Mouse (Mus musculus) limb, embryonic 10.5 days (tissue): ENCODE measurements around the gene Mef2b. TPM values are rescaled to one million over a fixed set of nuclear protein-coding genes. Genes with fewer than 3 reads are reported as not detected.

Source experiments
- DNase-seq: peaks from one replicate; pipeline ENCODE4 v3.0.0-alpha.2; 2017; ENCODE audit warnings: low spot score
- H3K27ac ChIP-seq: fragments of 300-500 bp; sonication (generic); 2 replicates; pipeline ENCODE4 v1.5.1; 2016; ENCODE audit warnings: mild to moderate bottlenecking
- H3K27me3 ChIP-seq: fragments of 300-500 bp; sonication (generic); 2 replicates; pipeline ENCODE4 v1.6.1; 2016; ENCODE audit warnings: low read depth, mild to moderate bottlenecking; ENCODE audit not compliant: poor library complexity, severe bottlenecking
- H3K36me3 ChIP-seq: fragments of 300-500 bp; sonication (generic); 2 replicates; pipeline ENCODE4 v1.6.1; 2016; ENCODE audit warnings: mild to moderate bottlenecking, moderate library complexity
- H3K4me1 ChIP-seq: fragments of 300-500 bp; sonication (generic); 2 replicates; pipeline ENCODE4 v1.6.1; 2016
- H3K4me3 ChIP-seq: fragments of 300-500 bp; sonication (generic); 2 replicates; pipeline ENCODE4 v1.5.1; 2016; ENCODE audit warnings: mild to moderate bottlenecking, moderate library complexity
- H3K9me3 ChIP-seq: fragments of 300-500 bp; sonication (generic); replicated peaks from 2 replicates; pipeline ENCODE4 v1.6.1; 2016; ENCODE audit warnings: mild to moderate bottlenecking
- WGBS: fragments of 180-500 bp; shearing (Covaris S2); methylation state at CpG from one replicate; pipeline ENCODE4 v1.1.7; 2016; 5-methylcytosine and 5-hydroxymethylcytosine counted together
- polyA plus RNA-seq: library from polyadenylated mRNA; unstranded; fragments of >200 nt; fragmentation: Nextera tagmentation; extraction: Ambion mirVana; gene quantifications from 2 replicates; pipeline ENCODE4 v1.2.1, GENCODE M21; 2016

Gene Mef2b
- polyA plus RNA-seq, 1 experiment from 2014 or later = 0.29 TPM

GRCm38 (mm10) chr8:70139981-70140380 is 470 bp downstream of the Mef2b start:
- no peaks in the 10 kb centered on the region for H3K9me3 ChIP-seq
- H3K27me3 ChIP-seq = no peaks in the 10 kb centered on the region
- peak overlapping the region; percentile 89 for H3K4me3 ChIP-seq
- no peak for DNase-seq
- H3K36me3 ChIP-seq = peaks cover 62% of the 10 kb centered on the region
- H3K27ac ChIP-seq = peak overlapping the region; percentile 89
- WGBS = 16% methylated on average over 9 of the region's 9 CpGs
- peaks cover 20% of the 10 kb centered on the region for H3K4me1 ChIP-seq

DNA sequence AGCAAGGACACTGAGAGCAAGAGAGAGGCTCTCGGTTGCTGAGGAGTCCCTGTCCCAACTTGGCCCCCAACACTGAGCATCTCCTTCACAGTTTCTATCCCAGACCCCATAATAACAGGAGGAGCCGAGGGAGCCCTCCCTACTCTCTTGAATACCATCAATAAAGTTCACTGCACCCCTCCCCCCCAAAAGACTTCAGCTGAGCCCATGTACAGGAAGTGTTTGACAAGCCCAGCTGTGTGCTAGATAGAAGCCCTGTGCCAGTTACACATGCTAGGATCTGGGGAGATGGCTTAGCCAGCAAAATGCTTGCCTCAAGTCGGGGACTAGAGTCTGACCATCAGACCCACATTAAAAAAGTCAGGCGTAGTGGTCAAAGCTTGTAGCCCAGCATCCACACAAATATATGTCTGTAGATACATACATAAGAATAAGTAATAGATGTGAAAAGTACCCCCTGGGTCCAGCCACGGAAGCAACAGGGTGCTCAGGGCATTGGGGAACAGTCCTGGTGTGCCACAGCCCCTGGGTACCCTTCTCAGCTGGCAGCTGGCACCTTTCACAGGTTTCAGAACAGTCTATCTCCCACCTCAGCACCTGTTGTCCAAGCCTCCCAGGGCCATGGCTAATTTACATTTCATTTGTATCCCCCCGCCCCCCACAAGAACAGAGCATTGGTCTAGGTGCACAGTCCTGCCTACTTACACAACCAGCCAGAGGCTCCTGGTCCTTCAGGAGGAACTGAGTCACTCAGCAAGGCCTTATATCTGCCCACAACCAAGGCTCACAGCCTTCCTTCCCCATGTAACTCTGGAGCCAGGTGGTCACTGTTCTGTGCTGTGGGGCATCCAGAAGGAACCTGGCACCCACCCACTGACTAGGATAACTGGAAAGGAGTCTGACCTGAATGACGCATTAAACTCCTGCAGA is 8.4 kb downstream of the Mef2b start:
- Histone ChIP-seq H3K27ac (no peak overlapping the region), H3K36me3 (peaks cover 45% of the 10 kb centered on the region), H3K4me1 (peaks cover 17% of the 10 kb centered on the region), H3K9me3 (no peaks in the 10 kb centered on the region), H3K27me3 (peaks cover 28% of the 10 kb centered on the region), H3K4me3 (no peak overlapping the region)
- no peak for DNase-seq
- 89% methylated on average over 7 of the region's 7 CpGs for WGBS

DNA sequence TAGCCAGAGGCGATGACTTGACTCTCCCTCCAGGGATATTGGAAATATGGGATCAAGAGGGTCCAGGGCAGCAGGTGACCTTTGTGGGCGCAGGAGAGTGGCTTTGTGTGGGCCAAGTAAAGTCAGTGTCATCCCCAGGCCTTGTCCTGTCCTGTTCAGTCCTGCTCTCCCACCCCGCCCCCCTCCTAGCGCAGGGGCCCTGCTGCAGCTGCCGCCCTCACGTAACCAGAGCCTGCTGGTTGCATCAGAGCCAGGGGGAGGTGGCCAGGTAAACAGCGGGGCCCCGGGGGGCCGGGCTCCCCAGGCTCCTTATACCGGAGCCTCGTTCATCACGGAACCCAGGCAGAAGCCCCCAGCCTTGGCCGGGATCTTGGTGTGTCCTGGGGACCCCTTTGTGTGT is 10.6 kb downstream of the Mef2b start:
- Histone ChIP-seq H3K27me3 (peaks cover 36% of the 10 kb centered on the region), H3K4me1 (peaks cover 17% of the 10 kb centered on the region), H3K27ac (no peak overlapping the region), H3K9me3 (no peaks in the 10 kb centered on the region), H3K36me3 (peaks cover 24% of the 10 kb centered on the region), H3K4me3 (no peak overlapping the region)
- 14% methylated on average over 13 of the region's 13 CpGs for WGBS
- DNase-seq = peak; percentile 54

GRCm38 (mm10) chr8:70152537-70153257 is 13.2 kb downstream of the Mef2b start:
- Histone ChIP-seq H3K4me1 (peaks cover 17% of the 10 kb centered on the region), H3K4me3 (peak overlapping the region; percentile 35; the same call in 1 of the 2 replicates), H3K27ac (no peak overlapping the region), H3K27me3 (peaks cover 54% of the 10 kb centered on the region), H3K36me3 (no peaks in the 10 kb centered on the region), H3K9me3 (no peaks in the 10 kb centered on the region)
- 10% methylated on average over 19 of the region's 22 CpGs for WGBS
- DNase-seq = peak; percentile 83

DNA sequence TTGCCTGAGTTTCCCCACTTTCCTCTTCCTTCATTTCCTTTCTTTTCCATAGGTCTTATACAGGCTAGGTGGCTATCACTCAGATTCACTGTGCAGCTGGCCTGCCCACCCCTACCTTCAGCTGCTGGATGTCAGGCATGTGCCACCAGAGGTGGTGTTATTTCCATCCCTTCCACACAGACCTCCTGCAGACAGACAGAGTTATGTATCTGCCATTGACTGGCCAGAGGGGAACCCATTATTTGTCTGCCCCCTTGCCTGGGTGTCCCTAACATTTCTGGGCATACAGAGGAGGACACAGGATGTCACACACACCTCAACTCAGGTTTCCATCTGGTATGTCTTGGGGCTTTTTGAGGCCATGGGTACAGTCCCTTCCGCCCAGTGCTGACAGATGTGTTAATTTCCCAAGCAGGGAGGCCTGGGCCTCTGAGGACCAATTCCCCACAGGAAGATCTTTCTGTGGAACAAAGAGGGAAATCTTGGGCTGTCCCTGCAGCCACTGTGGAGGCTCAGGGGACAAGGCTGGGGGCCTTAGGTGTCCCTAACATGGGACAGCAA is 17.8 kb downstream of the Mef2b start:
- 85% methylated on average over 1 of the region's 1 CpGs for WGBS
- Histone ChIP-seq H3K4me1 (peaks cover 23% of the 10 kb centered on the region), H3K27me3 (peaks cover 37% of the 10 kb centered on the region), H3K27ac (no peak overlapping the region), H3K9me3 (no peaks in the 10 kb centered on the region), H3K4me3 (no peak overlapping the region), H3K36me3 (no peaks in the 10 kb centered on the region)
- DNase-seq = no peak

GRCm38 (mm10) chr8:70158069-70158853 is 18.8 kb downstream of the Mef2b start:
- peak; percentile 89 for DNase-seq

GRCm38 (mm10) chr8:70159211-70159610 is 19.7 kb downstream of the Mef2b start:
- DNase-seq = no peak
- no peaks in the 10 kb centered on the region for H3K36me3 ChIP-seq
- WGBS = 88% methylated on average over 4 of the region's 4 CpGs

More at GRCm38 (mm10) chr8:70158069-70158853, 18.8 kb downstream of the Mef2b start:
- peaks cover 17% of the 10 kb centered on the region for H3K4me1 ChIP-seq
- peak overlapping the region; percentile 69 for H3K27ac ChIP-seq
- no peaks in the 10 kb centered on the region for H3K36me3 ChIP-seq
- 13% methylated on average over 40 of the region's 40 CpGs for WGBS
- H3K27me3 ChIP-seq = peaks cover 32% of the 10 kb centered on the region
- no peaks in the 10 kb centered on the region for H3K9me3 ChIP-seq
- peak overlapping the region; percentile 54 for H3K4me3 ChIP-seq

DNA sequence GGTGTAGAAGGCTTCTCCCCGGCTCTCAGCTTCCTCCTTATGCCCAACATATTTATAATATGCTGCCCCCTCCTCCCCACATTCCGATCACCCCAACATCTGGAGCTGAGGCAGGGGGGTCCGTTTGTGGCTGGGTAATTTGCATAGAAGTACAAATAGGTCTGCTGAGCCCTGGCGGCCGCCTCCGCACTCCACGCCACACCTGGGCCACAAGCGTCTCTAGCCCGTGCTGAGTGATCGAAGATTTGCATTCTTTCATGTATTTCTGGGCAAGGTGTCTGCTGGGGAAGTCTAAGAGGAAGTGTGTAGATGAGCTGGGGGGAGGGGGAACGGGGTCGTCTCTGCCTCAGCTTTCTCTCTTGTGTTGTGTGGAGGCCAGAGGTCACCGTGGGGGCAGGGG is 20.5 kb downstream of the Mef2b start:
- H3K27me3 ChIP-seq = peaks cover 43% of the 10 kb centered on the region

More at GRCm38 (mm10) chr8:70159211-70159610, 19.7 kb downstream of the Mef2b start:
- H3K27me3 ChIP-seq = peaks cover 35% of the 10 kb centered on the region
- H3K4me1 ChIP-seq = peaks cover 17% of the 10 kb centered on the region
- H3K9me3 ChIP-seq = no peaks in the 10 kb centered on the region
- peak overlapping the region; percentile 54; the same call in 1 of the 2 replicates for H3K4me3 ChIP-seq
- no peak overlapping the region for H3K27ac ChIP-seq

GRCm38 (mm10) chr8:70163316-70163715 is 23.8 kb downstream of the Mef2b start:
- Histone ChIP-seq H3K36me3 (no peaks in the 10 kb centered on the region), H3K27ac (no peak overlapping the region), H3K4me1 (peaks cover 29% of the 10 kb centered on the region), H3K4me3 (no peak overlapping the region), H3K9me3 (no peaks in the 10 kb centered on the region), H3K27me3 (peaks cover 49% of the 10 kb centered on the region)
- 93% methylated on average over 3 of the region's 3 CpGs for WGBS
- DNase-seq = no peak

More for the DNA sequence above, 20.5 kb downstream of the Mef2b start:
- WGBS = 70% methylated on average over 13 of the region's 13 CpGs
- no peak for DNase-seq
- no peak overlapping the region for H3K27ac ChIP-seq
- H3K4me3 ChIP-seq = no peak overlapping the region
- H3K9me3 ChIP-seq = no peaks in the 10 kb centered on the region
- H3K36me3 ChIP-seq = no peaks in the 10 kb centered on the region
- peaks cover 17% of the 10 kb centered on the region for H3K4me1 ChIP-seq

DNA sequence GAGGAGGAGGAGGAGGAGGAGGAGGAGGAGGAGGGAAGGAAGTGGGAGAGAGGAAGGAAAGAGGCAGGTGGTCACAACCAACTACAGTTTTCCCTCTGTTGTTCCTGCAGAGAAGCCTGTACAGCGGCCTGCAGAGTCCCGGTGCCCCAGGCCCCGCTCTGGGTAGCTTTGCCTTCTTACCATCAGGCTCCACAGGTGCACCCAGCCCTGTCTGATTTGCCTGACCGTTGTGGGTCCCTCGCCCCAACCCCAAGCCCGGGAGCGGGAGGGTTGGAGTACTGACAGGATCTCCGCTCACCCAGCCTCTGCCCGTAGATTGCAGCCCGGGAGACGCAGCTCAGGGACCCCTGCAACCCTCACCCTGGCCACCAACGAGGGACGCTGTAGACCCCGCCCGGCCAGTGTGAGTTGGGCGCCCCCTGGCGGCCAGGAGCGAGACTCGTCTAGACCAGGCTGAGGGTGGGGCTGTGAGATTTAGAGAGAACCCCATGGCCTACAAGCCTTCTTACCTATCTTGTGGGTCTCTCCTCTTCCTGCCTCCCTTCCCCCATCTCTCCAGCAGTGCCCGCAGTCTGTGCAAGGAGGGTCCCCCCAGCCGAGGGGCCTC is 27.1 kb downstream of the Mef2b start:
- Histone ChIP-seq H3K27me3 (peaks cover 41% of the 10 kb centered on the region), H3K4me1 (peaks cover 18% of the 10 kb centered on the region), H3K27ac (peak overlapping the region; percentile 50), H3K9me3 (no peaks in the 10 kb centered on the region), H3K4me3 (peak overlapping the region; percentile 37), H3K36me3 (no peaks in the 10 kb centered on the region)
- peak; percentile 95 for DNase-seq
- WGBS = 3% methylated on average over 21 of the region's 21 CpGs

DNA sequence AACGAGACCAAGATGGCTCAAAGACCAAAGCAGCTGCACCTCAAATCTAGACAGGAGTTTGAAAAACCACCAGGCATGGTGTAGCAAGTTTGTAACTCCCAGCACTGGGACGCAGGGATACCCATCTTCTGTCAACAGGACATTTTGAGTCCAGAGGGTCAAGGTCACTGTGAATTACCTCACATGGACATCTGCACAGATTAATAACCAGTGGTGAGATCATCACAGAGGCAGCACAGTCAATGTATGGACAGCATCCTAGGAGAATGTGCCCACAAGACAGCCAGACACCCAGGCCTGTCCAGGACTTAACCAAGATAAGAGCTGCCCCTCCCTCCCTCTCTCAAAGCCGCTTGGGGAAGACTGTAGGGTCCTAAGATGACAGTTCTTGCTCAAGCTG is 30.6 kb downstream of the Mef2b start:
- Histone ChIP-seq H3K27ac (no peak overlapping the region), H3K9me3 (no peaks in the 10 kb centered on the region)
- WGBS = 84% methylated on average over 3 of the region's 3 CpGs

GRCm38 (mm10) chr8:70170748-70171147 is 31.2 kb downstream of the Mef2b start:
- H3K4me3 ChIP-seq = no peak overlapping the region
- peaks cover 18% of the 10 kb centered on the region for H3K27me3 ChIP-seq
- H3K9me3 ChIP-seq = no peaks in the 10 kb centered on the region
- no peak overlapping the region for H3K27ac ChIP-seq
- WGBS = 86% methylated on average over 3 of the region's 3 CpGs
- DNase-seq = no peak
- H3K4me1 ChIP-seq = peaks cover 35% of the 10 kb centered on the region
- H3K36me3 ChIP-seq = peaks cover 15% of the 10 kb centered on the region

More for the DNA sequence above, 30.6 kb downstream of the Mef2b start:
- no peak overlapping the region for H3K4me3 ChIP-seq
- H3K4me1 ChIP-seq = peaks cover 38% of the 10 kb centered on the region
- peaks cover 24% of the 10 kb centered on the region for H3K27me3 ChIP-seq
- peaks cover 12% of the 10 kb centered on the region for H3K36me3 ChIP-seq
- DNase-seq = no peak
